Mouse (Mus musculus) small intestine, adult 2 months (tissue): ENCODE data around the gene Slc18a2.

ENCODE experiments used
- CTCF ChIP-seq: fragments of 200-500 bp; IDR thresholded peaks from 2 replicates; pipeline ENCODE4 v1.5.1; 2012; ENCODE audit warnings: low read depth, mild to moderate bottlenecking, control low read depth, inconsistent platforms, low read length, moderate library complexity, mixed read lengths; ENCODE audit not compliant: insufficient replicate concordance, insufficient read length; ENCODE audit errors: extremely low read depth
- POLR2A ChIP-seq: fragments of 200-500 bp; IDR thresholded peaks from 2 replicates; pipeline ENCODE4 v1.6.1; 2012; ENCODE audit warnings: low read depth, mild to moderate bottlenecking, control low read depth, inconsistent platforms, low read length, moderate library complexity

GRCm38 (mm10) chr19:59344304-59344711 is 83.6 kb downstream of the Slc18a2 start:
- TF ChIP-seq CTCF (no peak), POLR2A (peak; percentile 19; the same call in 1 of the 2 replicates)
